Mouse (Mus musculus) intestine, embryonic 14.5 days (tissue): ENCODE results near the gene Fabp7. TPM values are rescaled to one million over a fixed set of nuclear protein-coding genes. Genes with fewer than 3 reads are reported as not detected.

Source experiments
- ATAC-seq: fragments of 200-750 bp; cut with Nextera tagmentation; replicated peaks from 2 replicates; pipeline ENCODE4 v1.8.0; 2017; ENCODE audit warnings: low read depth, moderate number of reproducible peaks, moderate TSS enrichment, moderate library complexity; ENCODE audit not compliant: low FRiP score, low TSS enrichment
- DNase-seq: peaks from one replicate; pipeline ENCODE4 v3.0.0-alpha.2; 2018; ENCODE audit warnings: low spot score
- H3K27ac ChIP-seq: fragments of 300-500 bp; sonication (generic); 2 replicates; pipeline ENCODE4 v1.5.1; 2014; ENCODE audit warnings: low read depth, mild to moderate bottlenecking, control low read depth
- H3K27me3 ChIP-seq: fragments of 300-500 bp; sonication (generic); replicated peaks from 2 replicates; pipeline ENCODE4 v1.6.1; 2014; ENCODE audit warnings: low read length, control low read depth; ENCODE audit not compliant: control insufficient read depth, insufficient read depth
- H3K36me3 ChIP-seq: fragments of 300-500 bp; sonication (generic); 2 replicates; pipeline ENCODE4 v1.6.1; 2014; ENCODE audit warnings: low read length, control low read depth; ENCODE audit not compliant: control insufficient read depth, insufficient read depth
- H3K4me1 ChIP-seq: fragments of 300-500 bp; sonication (generic); replicated peaks from 2 replicates; pipeline ENCODE4 v1.6.1; 2014; ENCODE audit warnings: low read length, control low read depth, mixed read lengths; ENCODE audit not compliant: control insufficient read depth, insufficient read depth
- H3K4me2 ChIP-seq: fragments of 300-500 bp; sonication (generic); 2 replicates; pipeline ENCODE4 v1.6.1; 2014; ENCODE audit warnings: low read length
- H3K4me3 ChIP-seq: fragments of 300-500 bp; sonication (generic); 2 replicates; pipeline ENCODE4 v1.5.1; 2014; ENCODE audit warnings: low read depth, low read length, control low read depth, mixed read lengths
- H3K9ac ChIP-seq: fragments of 300-500 bp; sonication (generic); 2 replicates; pipeline ENCODE4 v1.6.1; 2014; ENCODE audit warnings: mild to moderate bottlenecking, low read length
- H3K9me3 ChIP-seq: fragments of 300-500 bp; sonication (generic); 2 replicates; pipeline ENCODE4 v1.6.1; 2016; ENCODE audit warnings: low read length, control low read depth; ENCODE audit not compliant: control insufficient read depth
- WGBS: fragments of 180-500 bp; shearing (Covaris S2); extraction: QIAGEN DNeasy Blood & Tissue Kit; methylation state at CpG from one replicate; pipeline ENCODE4 v1.1.7; 2014; 5-methylcytosine and 5-hydroxymethylcytosine counted together
- polyA plus RNA-seq: library from polyadenylated mRNA; unstranded; fragments of >200 nt; fragmentation: Nextera tagmentation; extraction: Ambion mirVana; gene quantifications from 2 replicates; pipeline ENCODE4 v1.2.1, GENCODE M21; 2014

Fabp7 gene
- 58.4 and 59.9 TPM in 2 replicates for polyA plus RNA-seq

DNA sequence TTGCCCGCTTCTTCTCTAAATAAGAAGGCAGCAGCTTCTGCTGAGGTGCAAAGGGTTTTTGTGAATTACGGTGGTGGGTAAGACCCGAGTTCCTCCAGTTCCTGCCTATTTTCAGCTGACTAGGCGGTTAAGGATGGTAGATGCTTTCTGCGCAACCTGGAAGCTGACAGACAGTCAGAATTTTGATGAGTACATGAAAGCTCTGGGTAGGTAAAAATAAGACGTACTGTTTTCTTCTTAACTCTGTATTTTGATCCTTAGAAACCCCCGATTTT is at the start of gene Fabp7:
Fabp7 (plus strand) TSS at position 6 of the 275 bp plus-strand sequence.
- no peaks in the 10 kb centered on the region for H3K36me3 ChIP-seq
- H3K4me2 ChIP-seq: peak within 1 kb of the TSS; percentile 42
- no peak for DNase-seq
- peaks cover 11% of the 10 kb centered on the region for H3K4me1 ChIP-seq
- 16% methylated on average over 7 of the region's 7 CpGs for WGBS
- no peaks in the 10 kb centered on the region for H3K27me3 ChIP-seq
- no peak for ATAC-seq
- H3K9me3 ChIP-seq: no peaks in the 10 kb centered on the region
- H3K9ac ChIP-seq: no peak within 1 kb of the TSS
- H3K27ac ChIP-seq: peak within 1 kb of the TSS; percentile 22; the same call in 1 of the 2 replicates
- peak within 1 kb of the TSS; percentile 11; the same call in 1 of the 2 replicates for H3K4me3 ChIP-seq

DNA sequence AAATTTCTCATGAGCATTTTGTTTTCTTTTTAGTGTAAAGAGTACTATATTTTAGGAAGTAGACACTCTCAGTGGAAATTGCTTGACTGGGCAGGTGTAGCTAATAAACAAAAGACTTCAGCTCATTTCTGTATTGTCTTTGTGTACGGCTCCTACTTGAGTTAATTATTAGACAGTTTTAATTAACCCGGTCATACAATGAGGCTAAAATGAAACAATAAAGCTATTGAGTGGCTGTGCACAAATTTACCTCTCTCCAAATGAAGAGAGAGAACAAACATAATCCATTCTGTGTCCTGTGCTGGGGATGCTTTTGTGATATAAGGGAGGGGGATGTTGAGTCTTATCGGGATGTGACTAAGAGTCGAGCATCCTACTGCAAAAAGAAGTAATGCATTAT is 43.9 kb upstream of the Fabp7 start:
- Histone ChIP-seq H3K36me3 (no peaks in the 10 kb centered on the region), H3K27ac (no peak overlapping the region), H3K9me3 (no peaks in the 10 kb centered on the region), H3K4me3 (no peak overlapping the region), H3K27me3 (no peaks in the 10 kb centered on the region), H3K9ac (no peak overlapping the region), H3K4me2 (no peak overlapping the region), H3K4me1 (no peaks in the 10 kb centered on the region)
- DNase-seq (no peak), ATAC-seq (no peak)
- 70% methylated on average over 4 of the region's 4 CpGs for WGBS

DNA sequence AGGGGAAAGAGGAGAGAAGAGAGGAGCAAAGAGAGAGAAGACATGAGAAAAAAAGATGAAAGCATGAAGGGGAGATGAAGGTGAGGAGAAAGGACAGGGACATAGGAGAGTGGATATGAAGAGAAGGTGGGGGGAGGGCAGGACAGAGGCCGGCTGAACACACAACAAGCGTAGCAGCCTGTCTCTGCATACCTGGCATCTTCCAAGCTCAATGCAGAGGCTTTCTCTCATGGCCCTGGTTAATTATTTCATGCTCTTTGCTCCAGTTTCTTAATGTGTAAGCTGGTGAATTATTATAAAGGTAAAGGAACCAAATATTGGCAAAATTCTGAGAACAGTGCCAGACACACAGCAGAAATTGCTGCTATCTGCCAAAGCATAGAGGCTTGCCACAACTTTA is 43.3 kb upstream of the Fabp7 start:
- ATAC-seq (no peak), DNase-seq (no peak)
- H3K27ac ChIP-seq: no peak overlapping the region
- H3K9ac ChIP-seq: no peak overlapping the region
- H3K36me3 ChIP-seq: no peaks in the 10 kb centered on the region
- H3K4me1 ChIP-seq: no peaks in the 10 kb centered on the region
- H3K4me2 ChIP-seq: no peak overlapping the region
- no peak overlapping the region for H3K4me3 ChIP-seq
- 65% methylated on average over 2 of the region's 2 CpGs for WGBS
- no peaks in the 10 kb centered on the region for H3K9me3 ChIP-seq
- H3K27me3 ChIP-seq: no peaks in the 10 kb centered on the region

DNA sequence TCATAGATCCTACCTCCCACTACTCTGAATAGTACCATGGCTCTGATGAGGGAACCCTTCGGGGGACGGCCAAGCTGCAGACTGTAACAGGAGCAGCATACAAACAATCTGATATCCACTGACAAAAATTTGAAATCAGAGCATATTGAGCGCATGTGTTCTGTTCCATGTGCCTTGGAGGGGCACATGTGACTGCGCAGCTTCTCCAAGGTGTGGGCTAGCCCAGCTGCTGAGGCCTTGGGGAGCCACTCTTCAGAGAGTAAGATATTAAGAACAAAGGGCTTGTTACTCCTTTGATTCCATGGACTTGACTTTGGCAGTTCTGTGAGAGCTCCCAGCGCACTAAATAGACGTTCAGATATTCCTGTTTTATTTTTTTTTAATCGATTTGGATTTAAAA is 41.6 kb upstream of the Fabp7 start:
- H3K36me3 ChIP-seq: no peaks in the 10 kb centered on the region
- WGBS: 72% methylated on average over 7 of the region's 7 CpGs
- H3K27ac ChIP-seq: no peak overlapping the region

DNA sequence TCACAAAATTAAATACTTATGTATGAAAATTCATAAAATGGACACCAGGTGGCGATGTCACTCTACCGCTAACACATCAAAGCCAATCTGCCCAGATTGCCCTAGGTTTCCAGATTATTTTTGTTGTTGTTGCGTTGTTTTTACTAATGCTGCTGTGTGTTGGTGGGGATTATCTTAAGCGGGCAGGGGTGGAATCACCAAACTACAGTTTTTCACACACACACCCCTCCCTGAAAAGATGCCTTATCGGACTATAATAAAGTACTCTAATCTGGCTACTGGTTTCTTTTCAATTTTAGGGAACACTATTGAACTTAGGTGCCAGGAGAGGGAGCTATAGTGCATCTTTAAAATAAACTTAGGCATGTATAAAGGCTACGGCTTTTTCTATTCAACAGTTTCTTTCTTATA is 41.1 kb upstream of the Fabp7 start:
- Histone ChIP-seq H3K9me3 (no peaks in the 10 kb centered on the region), H3K27ac (no peak overlapping the region), H3K9ac (no peak overlapping the region), H3K27me3 (no peaks in the 10 kb centered on the region), H3K4me2 (peak overlapping the region; percentile 32), H3K4me1 (no peaks in the 10 kb centered on the region), H3K4me3 (peak overlapping the region; percentile 16), H3K36me3 (no peaks in the 10 kb centered on the region)
- DNase-seq (peak; percentile 85), ATAC-seq (0 out of 2 replicates have a peak, but pooled peaks have one; percentile 47)
- 3% methylated on average over 6 of the region's 6 CpGs for WGBS

More for the DNA sequence above, 41.6 kb upstream of the Fabp7 start:
- no peaks in the 10 kb centered on the region for H3K4me1 ChIP-seq
- H3K4me3 ChIP-seq: no peak overlapping the region
- DNase-seq (no peak), ATAC-seq (0 out of 2 replicates have a peak, but pooled peaks have one; percentile 22)
- H3K9ac ChIP-seq: no peak overlapping the region
- no peaks in the 10 kb centered on the region for H3K27me3 ChIP-seq
- no peak overlapping the region for H3K4me2 ChIP-seq
- no peaks in the 10 kb centered on the region for H3K9me3 ChIP-seq

DNA sequence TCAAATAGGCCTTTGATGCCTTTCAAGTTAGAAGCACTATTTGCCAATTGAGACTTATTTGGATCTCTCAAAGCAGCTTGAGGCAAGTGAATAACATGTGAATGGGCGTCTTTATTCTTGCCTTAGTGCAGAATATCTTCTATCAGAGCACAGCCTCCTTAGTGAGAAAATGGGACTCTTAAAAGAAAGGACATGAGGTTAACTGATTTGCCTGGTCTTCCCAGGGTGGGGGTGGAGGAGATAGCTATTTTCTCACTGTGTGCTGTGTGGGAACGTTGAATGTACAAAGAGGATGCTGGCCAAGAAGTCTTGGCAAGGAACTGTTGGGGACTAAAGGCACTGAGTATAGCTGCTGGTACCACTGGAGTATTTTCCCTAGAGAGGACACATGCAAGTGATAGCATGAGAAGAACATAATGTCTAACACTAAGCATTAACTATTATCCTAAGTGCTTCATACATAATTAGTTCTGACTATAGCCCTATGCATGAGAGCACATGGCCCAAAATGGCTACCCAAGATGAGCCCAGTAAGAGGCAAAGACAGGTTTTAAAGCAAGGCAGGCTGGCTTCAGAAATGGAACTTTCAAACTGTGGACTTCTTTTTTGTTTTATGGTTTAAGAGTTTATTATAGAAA is 40.4 kb upstream of the Fabp7 start:
- Histone ChIP-seq H3K4me1 (no peaks in the 10 kb centered on the region), H3K27ac (no peak overlapping the region), H3K36me3 (no peaks in the 10 kb centered on the region), H3K27me3 (no peaks in the 10 kb centered on the region), H3K9me3 (no peaks in the 10 kb centered on the region), H3K9ac (no peak overlapping the region), H3K4me3 (no peak overlapping the region), H3K4me2 (no peak overlapping the region)
- ATAC-seq (no peak), DNase-seq (no peak)
- 49% methylated on average over 2 of the region's 2 CpGs for WGBS

DNA sequence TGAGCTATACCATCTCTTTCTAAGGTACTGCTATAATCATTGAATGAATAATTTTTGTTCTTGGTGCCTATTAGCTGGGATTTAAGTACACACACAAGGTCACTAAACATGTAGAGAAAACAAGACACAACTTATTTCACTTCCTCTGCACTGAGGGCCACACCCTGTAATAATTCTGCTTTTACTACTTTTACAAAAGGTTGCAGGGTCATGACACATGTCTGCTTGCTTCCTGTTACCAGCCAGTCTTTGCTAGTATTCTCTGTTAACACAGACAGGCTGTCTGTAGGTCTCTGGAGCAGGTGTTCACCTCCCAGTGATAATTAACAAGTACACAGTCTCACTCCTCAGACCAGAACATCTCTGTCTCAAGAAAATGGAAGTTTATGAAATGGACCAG is 39.2 kb upstream of the Fabp7 start:
- H3K36me3 ChIP-seq: no peaks in the 10 kb centered on the region
- no peak overlapping the region for H3K27ac ChIP-seq
- H3K4me1 ChIP-seq: no peaks in the 10 kb centered on the region
- ATAC-seq (no peak), DNase-seq (no peak)
- no peaks in the 10 kb centered on the region for H3K27me3 ChIP-seq
- H3K4me3 ChIP-seq: no peak overlapping the region
- H3K4me2 ChIP-seq: no peak overlapping the region
- no peaks in the 10 kb centered on the region for H3K9me3 ChIP-seq
- no peak overlapping the region for H3K9ac ChIP-seq

DNA sequence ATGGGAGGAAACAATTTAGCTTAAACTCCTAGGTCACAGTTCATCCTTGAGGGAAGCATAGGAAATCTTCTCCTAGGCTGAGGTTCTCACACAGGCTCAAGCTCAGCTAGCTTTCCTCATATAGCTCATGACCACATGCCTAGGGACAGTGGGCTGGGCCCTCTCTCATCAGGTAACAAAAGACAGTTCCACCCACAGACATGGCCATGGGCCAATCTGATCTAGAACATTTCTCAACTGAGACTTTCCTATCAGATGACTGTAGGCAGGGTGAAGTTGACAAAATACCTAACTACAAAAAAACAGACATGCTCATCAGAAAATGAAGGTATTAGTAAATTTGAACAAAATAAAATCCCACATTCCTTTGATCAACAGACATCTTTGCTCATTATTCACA is 37.6 kb upstream of the Fabp7 start:
- Histone ChIP-seq H3K27ac (no peak overlapping the region), H3K4me3 (no peak overlapping the region), H3K27me3 (no peaks in the 10 kb centered on the region), H3K9ac (no peak overlapping the region), H3K4me1 (no peaks in the 10 kb centered on the region), H3K4me2 (no peak overlapping the region), H3K36me3 (no peaks in the 10 kb centered on the region), H3K9me3 (no peaks in the 10 kb centered on the region)
- DNase-seq (no peak), ATAC-seq (no peak)

DNA sequence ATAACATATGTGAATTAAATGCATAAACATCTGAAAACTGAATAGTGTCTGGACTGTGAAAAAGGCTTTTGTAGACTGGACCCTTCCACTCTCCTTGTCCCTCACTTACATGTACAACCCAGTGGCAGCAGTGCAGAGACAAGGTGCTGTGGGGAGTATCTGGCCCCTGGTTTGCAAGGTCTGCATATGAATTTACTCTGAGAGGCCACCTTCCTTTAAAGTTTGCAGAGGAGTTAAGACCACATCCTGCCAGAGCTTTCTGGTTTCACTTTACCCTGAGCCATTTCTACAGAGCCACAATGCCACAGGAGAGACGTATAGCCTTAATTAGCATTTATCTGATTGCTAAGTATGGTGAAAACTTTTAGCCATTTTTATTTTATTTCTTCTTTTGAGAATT is 31.3 kb upstream of the Fabp7 start:
- Histone ChIP-seq H3K9ac (no peak overlapping the region), H3K4me3 (no peak overlapping the region), H3K9me3 (no peaks in the 10 kb centered on the region), H3K36me3 (no peaks in the 10 kb centered on the region), H3K27ac (no peak overlapping the region), H3K4me2 (no peak overlapping the region), H3K27me3 (no peaks in the 10 kb centered on the region), H3K4me1 (no peaks in the 10 kb centered on the region)
- WGBS: 56% methylated on average over 1 of the region's 1 CpGs
- ATAC-seq (no peak), DNase-seq (no peak)
